In genomic region chrX:38180656-38181607, GRCm38 (mm10) we compare ENCODE assay signal across 8 mouse cellular contexts. TPM values are rescaled to one million over a fixed set of nuclear protein-coding genes. Genes with fewer than 3 reads are reported as not detected.
DNase-seq lines count a peak whose midpoint lies in the region; ATAC-seq and TF ChIP-seq lines count a peak whose summit lies in the region.
"Had no signal": no experiment of that assay in that cellular context is flagged by ENCODE, and none has a peak within 500 bp of the region (broad histone marks: within the 10 kb centered on the region; RNA-seq: fewer than 3 reads in every experiment).

No protein-coding gene starts in this region.

- H3K4me1 ChIP-seq in ES-E14 (ENCODE audit: control insufficient read depth in 2 of 2, insufficient read depth in 2 of 2, low read length in 2 of 2, poor library complexity in 1 of 2), result peaks cover 1 to 2% of the 10 kb centered on the region in 2 experiments; a peak in 1 of 4 replicates
- H3K4me1 ChIP-seq in embryonic fibroblast, embryonic 13.5 days (ENCODE audit: control insufficient read depth, insufficient read depth, low read length), result no peaks in the 10 kb centered on the region
- no peaks in the 10 kb centered on the region for H3K4me1 ChIP-seq in hindbrain, embryonic 14.5 days (replicated peaks; ENCODE audit: control insufficient read depth, insufficient read depth, low read length)
- H3K4me1 ChIP-seq in lung, postnatal 0 days (ENCODE audit: insufficient read depth, low read depth, low read length), result no peaks in the 10 kb centered on the region

- H3K4me3 ChIP-seq in ES-E14 (ENCODE audit: insufficient read depth in 1 of 2, low read depth in 1 of 2, low read length in 2 of 2, poor library complexity in 1 of 2, severe bottlenecking in 1 of 2), result peak overlapping the region; percentile 58 to 70
- peak overlapping the region; percentile 49 for H3K4me3 ChIP-seq in embryonic fibroblast, embryonic 13.5 days (ENCODE audit: insufficient read depth, low read length)
- peak overlapping the region; percentile 38 for H3K4me3 ChIP-seq in hindbrain, embryonic 14.5 days (replicated peaks; ENCODE audit: low read length)
- H3K4me3 ChIP-seq in lung, postnatal 0 days (ENCODE audit: low read depth, low read length), result peak overlapping the region; percentile 41

- H3K9ac ChIP-seq in ES-E14 (ENCODE audit: insufficient read depth, low read depth, low read length, poor library complexity, severe bottlenecking), result peak overlapping the region; percentile 59; the same call in 1 of the 2 replicates
- H3K9ac ChIP-seq in hindbrain, embryonic 14.5 days, result peak overlapping the region; percentile 40; the same call in 1 of the 2 replicates
- no peak overlapping the region for H3K9ac ChIP-seq in lung, postnatal 0 days (replicated peaks; ENCODE audit: low read depth)

- no peaks in the 10 kb centered on the region for H3K27me3 ChIP-seq in hindbrain, embryonic 14.5 days (ENCODE audit: control insufficient read depth, insufficient read depth, low read length)
- no peaks in the 10 kb centered on the region for H3K27me3 ChIP-seq in lung, postnatal 0 days (replicated peaks; ENCODE audit: insufficient read depth, low read length)

- ATAC-seq in hindbrain, embryonic 14.5 days (ENCODE audit: low FRiP score), result peak; percentile 70
- ATAC-seq in lung, postnatal 0 days, result peak; percentile 46

- 24% methylated on average over 38 of the region's 38 CpGs for WGBS in hindbrain, embryonic 14.5 days
- 16% methylated on average over 35 of the region's 38 CpGs for WGBS in lung, postnatal 0 days

- in situ Hi-C loops in ES-E14 (cut with MboI; ENCODE audit: low sequenced_read_pairs in 2 of 2, unreplicated experiment in 2 of 2), result no loop called here

- H3K27ac ChIP-seq in ES-E14 (ENCODE audit: insufficient read depth, low read depth, low read length, poor library complexity, severe bottlenecking), result no peak overlapping the region
- H3K27ac ChIP-seq in embryonic fibroblast, embryonic 13.5 days (ENCODE audit: insufficient read depth, low read length), result no peak overlapping the region
- no peak overlapping the region for H3K27ac ChIP-seq in hindbrain, embryonic 14.5 days
- H3K27ac ChIP-seq in lung, postnatal 0 days (ENCODE audit: low read length), result peak overlapping the region; percentile 43; the same call in 1 of the 2 replicates

- peak overlapping the region; percentile 67 for H3K4me2 ChIP-seq in hindbrain, embryonic 14.5 days (replicated peaks)
- peak overlapping the region; percentile 65 for H3K4me2 ChIP-seq in lung, postnatal 0 days (replicated peaks; ENCODE audit: low read depth, low read length)

- DNase-seq in ES-E14 (ENCODE audit: low read depth, low spot score), result no peak
- DNase-seq in adrenal gland, postnatal 25 days, result peak; percentile 12
- no peak for DNase-seq in hindbrain, embryonic 14.5 days (ENCODE audit: low spot score)
- DNase-seq in lung, postnatal 0 days (ENCODE audit: low spot score), result peak; percentile 25
- peak; percentile 26 for DNase-seq in retina, embryonic 14.5 days (ENCODE audit: low spot score)
- no peak for DNase-seq in right cerebral cortex, postnatal 4 days

- no peak for TF ChIP-seq EP300 in lung, postnatal 0 days (IDR thresholded peaks at IDR 0.05)

- no peaks in the 10 kb centered on the region for H3K9me3 ChIP-seq in ES-E14 (ENCODE audit: control insufficient read depth, insufficient read depth, low read depth, low read length)
- peaks cover 4% of the 10 kb centered on the region; the same call in 1 of the 2 replicates for H3K9me3 ChIP-seq in hindbrain, embryonic 14.5 days (ENCODE audit: control insufficient read depth, low read length)
- H3K9me3 ChIP-seq in lung, postnatal 0 days (ENCODE audit: low read length), result no peaks in the 10 kb centered on the region

- H3K36me3 ChIP-seq in ES-E14 (ENCODE audit: control insufficient read depth, insufficient read depth, low read length, poor library complexity, severe bottlenecking), result no peaks in the 10 kb centered on the region
- H3K36me3 ChIP-seq in hindbrain, embryonic 14.5 days (replicated peaks; ENCODE audit: control insufficient read depth, insufficient read depth), result no peaks in the 10 kb centered on the region
- H3K36me3 ChIP-seq in lung, postnatal 0 days (ENCODE audit: insufficient read depth, low read length), result no peaks in the 10 kb centered on the region

- TF ChIP-seq POLR2A in embryonic fibroblast, embryonic 13.5 days (IDR thresholded peaks at IDR 0.05; ENCODE audit: low read depth, low read length), result no peak

- TF ChIP-seq CTCF in embryonic fibroblast, embryonic 13.5 days (IDR thresholded peaks at IDR 0.05; ENCODE audit: borderline replicate concordance, insufficient read depth, low read length), result no peak
- no peak for TF ChIP-seq CTCF in lung, postnatal 0 days (IDR thresholded peaks at IDR 0.05)

TF ChIP-seq in ES-E14, 5 proteins besides CTCF, POLR2A, EP300 and RAD21:
- TF ChIP-seq CHD2 (IDR thresholded peaks at IDR 0.05; ENCODE audit: low read depth, low read length), result no peak
- no peak for TF ChIP-seq HCFC1 (IDR thresholded peaks at IDR 0.05; ENCODE audit: borderline replicate concordance, insufficient read depth, low read length)
- TF ChIP-seq ZNF384 (IDR thresholded peaks at IDR 0.05; ENCODE audit: low read depth, low read length), result no peak

RNA-seq across cellular contexts. Expression of gene Zbtb33, which starts 8.7 kb away (rescaled TPM):
- total RNA-seq in ES-E14 (2012; rRNA removed), result 7.9 and 10.4 TPM in 2 replicates
- 34.8 and 36.7 TPM in 2 replicates for total RNA-seq in adrenal gland, postnatal 25 days (2021)
- polyA plus RNA-seq in embryonic fibroblast, embryonic 13.5 days (2011; ENCODE audit: insufficient read length, low read depth, missing spikeins), result 24.8 and 28.4 TPM in 2 replicates
- polyA plus RNA-seq in hindbrain, embryonic 14.5 days (2014; fragmentation: Nextera tagmentation; extraction: Ambion mirVana), result 6.6 and 7.7 TPM in 2 replicates
- 1.8 and 2.0 TPM in 2 replicates for polyA plus RNA-seq in lung, postnatal 0 days (2015; fragmentation: Nextera tagmentation; extraction: Ambion mirVana)

RNA-seq across cellular contexts. Expression of gene Rhox13, which starts 59.9 kb away (rescaled TPM):
- total RNA-seq in ES-E14 (2012; rRNA removed), result 8.0 and 20.7 TPM in 2 replicates
- not detected in 2 replicates for total RNA-seq in adrenal gland, postnatal 25 days (2021)
- not detected in 2 replicates for polyA plus RNA-seq in embryonic fibroblast, embryonic 13.5 days (2011; ENCODE audit: insufficient read length, low read depth, missing spikeins)
- polyA plus RNA-seq in hindbrain, embryonic 14.5 days (2014; fragmentation: Nextera tagmentation; extraction: Ambion mirVana), result not detected in 2 replicates
- polyA plus RNA-seq in lung, postnatal 0 days (2015; fragmentation: Nextera tagmentation; extraction: Ambion mirVana), result not detected in 2 replicates
- polyA plus RNA-seq: gonadal fat pad, adult 2 months had no signal

Comparison
In these comparisons a context has a peak if more than half of its experiments do, and no peak if none do; other contexts are left out.
1. DNase-seq: peak in adrenal gland, postnatal 25 days (single experiment), lung, postnatal 0 days (single experiment) and retina, embryonic 14.5 days (single experiment); none in ES-E14 (single experiment), hindbrain, embryonic 14.5 days (single experiment) and right cerebral cortex, postnatal 4 days (single experiment).
2. Peak in every context shown above with its lines, with median percentiles within 50 percentile points of each other: H3K4me3 ChIP-seq.